Mouse (Mus musculus) left cerebral cortex, adult 8-10 months (tissue): ENCODE results near the gene Gm20425. TPM values are rescaled to one million over a fixed set of nuclear protein-coding genes. Genes with fewer than 3 reads are reported as not detected.

Source experiments
- DNase-seq, 2 experiments: peaks; one replicate each; pipeline ENCODE4 v3.0.0; 2022; ENCODE audit warnings: low spot score in 2 of 2
- total RNA-seq, 4 experiments: library from RNA; stranded (reverse); gene quantifications; 2 replicates each; pipeline ENCODE4 v1.2.4; 2022

Gm20425 gene
- total RNA-seq, 4 experiments from 2014 or later = 8.8 to 15.2 (median 12.5) TPM

- no peak for DNase-seq
These were observed 4.6 kb downstream of the Gm20425 start for GRCm38 (mm10) chr9:103225464-103225863.

GRCm38 (mm10) chr9:103224721-103225120 lies 5.4 kb downstream of the Gm20425 start:
- DNase-seq = no peak

GRCm38 (mm10) chr9:103214281-103214680 lies 15.8 kb downstream of the Gm20425 start:
- DNase-seq = no peak

- DNase-seq = no peak
These were observed 16.5 kb downstream of the Gm20425 start for GRCm38 (mm10) chr9:103213631-103214030.

GRCm38 (mm10) chr9:103212654-103213420 lies 17.3 kb downstream of the Gm20425 start:
- DNase-seq = no peak

GRCm38 (mm10) chr9:103208802-103209423 lies 21.2 kb downstream of the Gm20425 start:
- no peak for DNase-seq

- DNase-seq = peak in 1 of 2 experiments; percentile 39
These were observed 22.3 kb downstream of the Gm20425 start for GRCm38 (mm10) chr9:103207846-103208245.

GRCm38 (mm10) chr9:103205786-103206185 lies 24.3 kb downstream of the Gm20425 start:
- no peak for DNase-seq

GRCm38 (mm10) chr9:103201561-103202260 lies 28.4 kb downstream of the Gm20425 start, which contains the start of gene Srprb:
Gene Srprb, minus strand, starts transcription at chr9:103202137.
- DNase-seq = peak; percentile 79 to 86

- no peak for DNase-seq
These were observed 41.7 kb downstream of the Gm20425 start for GRCm38 (mm10) chr9:103188416-103188815.

GRCm38 (mm10) chr9:103186747-103187146 lies 43.4 kb downstream of the Gm20425 start:
- no peak for DNase-seq

- DNase-seq = no peak
These were observed 44.2 kb downstream of the Gm20425 start for GRCm38 (mm10) chr9:103185946-103186345.

- no peak for DNase-seq
These were observed 45.3 kb downstream of the Gm20425 start for GRCm38 (mm10) chr9:103184855-103185254.

- no peak for DNase-seq
These were observed 48.2 kb downstream of the Gm20425 start for GRCm38 (mm10) chr9:103181886-103182285.

- peak in 1 of 2 experiments; percentile 38 for DNase-seq
These were observed 49.1 kb downstream of the Gm20425 start for GRCm38 (mm10) chr9:103180807-103181565.

- no peak for DNase-seq
These were observed 49.8 kb downstream of the Gm20425 start for GRCm38 (mm10) chr9:103180303-103180702.

GRCm38 (mm10) chr9:103175692-103176091 lies 54.4 kb downstream of the Gm20425 start:
- no peak for DNase-seq

GRCm38 (mm10) chr9:103174771-103175519 lies 55.2 kb downstream of the Gm20425 start:
- DNase-seq = no peak

GRCm38 (mm10) chr9:103168771-103169170 lies 61.3 kb downstream of the Gm20425 start:
- DNase-seq = no peak

GRCm38 (mm10) chr9:103168046-103168445 lies 62.1 kb downstream of the Gm20425 start:
- DNase-seq = no peak

- DNase-seq = no peak
These were observed 66.3 kb downstream of the Gm20425 start for GRCm38 (mm10) chr9:103163806-103164205.
